Mouse (Mus musculus) urinary bladder, postnatal 14 days (tissue): ENCODE measurements around the gene Ocrl.
A peak's percentile ranks its signal among the peaks of the same experiment; 100 is the strongest.

Experiments used
- DNase-seq: peaks from one replicate; pipeline ENCODE4 v3.0.0; 2021; ENCODE audit warnings: low spot score

Gene Ocrl

GRCm38 (mm10) chrX:47977078-47977477 lies 64.9 kb downstream of the Ocrl start:
- no peak for DNase-seq

GRCm38 (mm10) chrX:47985000-47985619 lies 72.9 kb downstream of the Ocrl start:
- DNase-seq: peak; percentile 43

- peak; percentile 31 for DNase-seq
Measured at GRCm38 (mm10) chrX:47988024-47988423, 75.8 kb downstream of the Ocrl start.

- DNase-seq: peak; percentile 69
Measured at GRCm38 (mm10) chrX:47992606-47993005, 80.4 kb downstream of the Ocrl start.

- DNase-seq: no peak
Measured at GRCm38 (mm10) chrX:47998412-47998811, 86.2 kb downstream of the Ocrl start.

- no peak for DNase-seq
Measured at GRCm38 (mm10) chrX:48001151-48001550, 89.0 kb downstream of the Ocrl start.

GRCm38 (mm10) chrX:48004786-48005185 lies 92.6 kb downstream of the Ocrl start:
- DNase-seq: no peak

- no peak for DNase-seq
Measured at GRCm38 (mm10) chrX:48006062-48006461, 93.9 kb downstream of the Ocrl start.

GRCm38 (mm10) chrX:48011656-48012055 lies 99.5 kb downstream of the Ocrl start:
- no peak for DNase-seq
